Mouse (Mus musculus): Measurements from ENCODE around the gene Zfp454.

DNA sequence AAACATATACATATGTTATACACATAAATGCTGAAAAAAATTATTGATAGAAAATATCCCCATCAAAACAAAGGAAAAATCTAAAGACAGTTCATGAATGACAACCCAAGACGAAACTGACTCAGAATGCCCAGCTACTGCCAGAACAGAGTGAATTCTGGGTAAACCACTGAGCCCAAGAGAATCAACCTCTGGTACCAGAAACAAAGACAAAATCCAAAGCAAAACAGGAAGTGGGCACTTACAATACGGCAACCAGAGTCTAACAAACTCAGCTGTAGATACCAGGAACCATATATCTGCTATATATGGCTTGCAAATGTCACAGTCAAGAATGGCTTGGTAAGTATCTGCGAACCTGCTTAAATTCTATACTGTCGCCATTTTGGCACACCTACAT lies 51.7 kb downstream of the Zfp454 start:
- TF ChIP-seq POLR2A (IDR thresholded peaks at IDR 0.05; ENCODE audit: borderline replicate concordance, extremely low read depth, insufficient read depth, insufficient read length, poor library complexity, severe bottlenecking) (no peak), CTCF (IDR thresholded peaks at IDR 0.05; ENCODE audit: borderline replicate concordance, extremely low read depth, insufficient read depth, insufficient read length) (no peak)

Data from brain, embryonic 14.5 days (tissue).